Mouse (Mus musculus): ENCODE results near the gene Atp6ap1l. TPM values are rescaled to one million over a fixed set of nuclear protein-coding genes. Genes with fewer than 3 reads are reported as not detected.

Gene Atp6ap1l
- total RNA-seq, 2 experiments from 2014 or later: 29.9 to 31.8 TPM

DNA sequence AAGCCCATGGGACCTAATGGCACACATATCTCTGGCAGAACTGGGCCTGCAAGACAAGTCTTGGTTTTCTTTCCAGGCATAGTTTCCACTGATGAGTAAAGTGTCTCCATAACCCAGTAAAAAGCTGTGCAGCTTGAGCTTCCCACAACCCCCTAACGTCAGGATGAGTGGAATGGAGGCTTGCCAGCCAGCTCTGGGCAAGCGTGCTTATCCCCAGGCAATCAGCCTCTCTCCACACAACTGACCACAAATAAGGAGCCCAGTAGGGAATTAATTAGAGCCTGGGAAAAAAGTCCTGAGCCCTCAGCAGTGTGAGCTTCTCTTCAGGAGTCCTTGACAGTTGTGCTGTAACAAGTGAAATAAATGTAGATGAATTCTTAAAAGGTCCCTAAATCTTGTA is 9.1 kb downstream of the Atp6ap1l start:
- intact Hi-C loops (cut with DNase I): no loop called here
- DNase-seq (ENCODE audit: low spot score in 2 of 2): peak; percentile 26 to 62

DNA sequence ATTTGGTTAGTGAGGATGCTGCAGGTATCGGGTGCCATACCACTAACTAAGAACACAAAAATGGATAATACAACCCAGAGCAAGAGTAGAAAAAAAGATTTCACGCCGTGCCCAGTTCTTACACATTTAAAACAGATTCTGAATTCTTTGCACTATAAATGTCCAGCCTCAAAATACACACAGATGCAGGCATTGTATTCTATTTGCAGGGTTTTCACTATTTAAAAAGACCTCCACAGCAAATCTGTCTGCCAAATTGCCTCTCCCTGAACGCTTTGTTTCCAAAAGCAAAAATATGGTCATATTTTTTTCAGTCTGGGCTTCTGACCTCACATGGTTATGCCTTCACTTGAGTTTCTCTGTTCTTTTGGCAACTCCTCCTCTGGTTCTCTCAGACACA is 10.3 kb downstream of the Atp6ap1l start:
- intact Hi-C loops (cut with DNase I): no loop called here
- DNase-seq (ENCODE audit: low spot score in 2 of 2): no peak

DNA sequence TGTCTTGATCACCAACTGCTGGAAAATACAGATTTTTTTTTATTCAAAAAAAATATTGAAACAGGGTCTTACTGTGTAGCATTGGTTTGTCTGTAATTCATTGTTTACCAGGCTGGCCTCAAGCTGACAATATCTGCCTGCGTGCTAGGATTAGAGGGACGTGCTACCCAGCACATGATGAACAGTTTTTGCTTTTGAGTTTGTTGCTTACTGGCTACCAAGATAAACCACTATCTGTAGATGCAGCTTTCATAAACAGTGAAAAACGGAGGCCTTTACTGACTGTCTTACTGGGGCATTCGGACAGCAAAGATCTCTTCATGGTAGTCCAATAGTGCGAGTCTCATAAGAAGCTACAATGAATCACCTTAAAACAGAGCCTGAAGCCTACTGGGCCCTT is 15.0 kb downstream of the Atp6ap1l start:
- DNase-seq (ENCODE audit: low spot score in 2 of 2): no peak

DNA sequence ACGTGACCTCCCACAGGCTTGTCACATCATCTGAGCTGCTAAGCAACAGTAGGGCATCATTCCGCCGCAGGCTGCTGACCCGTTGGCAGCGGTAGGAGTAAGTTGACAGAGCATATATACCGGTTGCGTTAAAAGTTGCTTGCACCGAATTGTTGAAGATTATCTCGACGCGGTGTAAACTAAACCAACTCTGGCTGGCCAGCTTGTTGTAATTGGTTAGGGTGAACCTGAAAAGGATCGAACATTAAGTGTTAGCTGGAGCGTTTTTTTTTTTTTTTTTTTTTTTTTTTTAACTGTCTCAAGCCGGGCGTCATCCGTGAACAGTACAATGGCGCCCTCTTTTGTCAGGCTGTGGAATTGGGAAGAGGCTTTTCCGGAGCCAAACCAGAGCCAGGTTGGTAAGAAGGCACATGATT is 18.6 kb downstream of the Atp6ap1l start:
- DNase-seq (ENCODE audit: low spot score in 2 of 2): peak; percentile 89
- intact Hi-C loops (cut with DNase I): loop anchor here (5.0 to 10.0 kb wide), 2 partner anchors 1222 to 1339 kb away; no protein-coding TSS in a partner anchor

More for the DNA sequence above, 15.0 kb downstream of the Atp6ap1l start:
- intact Hi-C loops (cut with DNase I): no loop called here

DNA sequence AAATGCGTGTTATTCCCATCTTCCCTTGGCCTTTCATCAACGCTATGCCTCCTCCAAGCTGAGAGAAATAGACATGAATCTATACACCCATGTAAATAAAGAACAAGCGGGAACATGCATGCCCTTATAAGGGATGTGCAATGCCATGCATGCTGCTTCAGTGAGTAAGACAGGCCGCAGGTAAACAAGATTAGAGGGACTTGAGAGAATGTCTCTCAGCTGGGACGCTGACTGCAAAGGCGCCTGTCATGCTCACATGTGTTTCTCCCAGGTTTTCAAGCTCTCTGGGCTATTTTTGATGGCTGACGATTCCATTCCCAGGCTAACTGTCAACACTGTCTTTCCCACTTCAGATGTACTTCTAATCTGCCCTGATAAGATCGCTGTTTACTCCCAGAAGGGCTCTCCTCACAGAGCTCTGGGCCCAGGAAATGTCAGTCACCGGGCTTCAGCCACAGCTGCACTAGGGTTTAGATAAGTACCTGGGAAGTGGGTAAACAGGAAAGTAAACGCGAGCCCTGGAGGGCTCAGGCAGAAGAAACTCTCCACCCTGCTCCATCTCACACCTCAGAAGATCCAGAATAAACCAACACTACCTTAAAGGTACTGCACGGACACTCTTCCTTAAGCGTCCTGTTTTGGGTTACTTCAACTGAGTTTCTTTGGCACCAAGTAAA is 19.2 kb downstream of the Atp6ap1l start:
- intact Hi-C loops (cut with DNase I): loop anchor here (5.0 to 10.0 kb wide), 2 partner anchors 1221 to 1339 kb away; no protein-coding TSS in a partner anchor

DNA sequence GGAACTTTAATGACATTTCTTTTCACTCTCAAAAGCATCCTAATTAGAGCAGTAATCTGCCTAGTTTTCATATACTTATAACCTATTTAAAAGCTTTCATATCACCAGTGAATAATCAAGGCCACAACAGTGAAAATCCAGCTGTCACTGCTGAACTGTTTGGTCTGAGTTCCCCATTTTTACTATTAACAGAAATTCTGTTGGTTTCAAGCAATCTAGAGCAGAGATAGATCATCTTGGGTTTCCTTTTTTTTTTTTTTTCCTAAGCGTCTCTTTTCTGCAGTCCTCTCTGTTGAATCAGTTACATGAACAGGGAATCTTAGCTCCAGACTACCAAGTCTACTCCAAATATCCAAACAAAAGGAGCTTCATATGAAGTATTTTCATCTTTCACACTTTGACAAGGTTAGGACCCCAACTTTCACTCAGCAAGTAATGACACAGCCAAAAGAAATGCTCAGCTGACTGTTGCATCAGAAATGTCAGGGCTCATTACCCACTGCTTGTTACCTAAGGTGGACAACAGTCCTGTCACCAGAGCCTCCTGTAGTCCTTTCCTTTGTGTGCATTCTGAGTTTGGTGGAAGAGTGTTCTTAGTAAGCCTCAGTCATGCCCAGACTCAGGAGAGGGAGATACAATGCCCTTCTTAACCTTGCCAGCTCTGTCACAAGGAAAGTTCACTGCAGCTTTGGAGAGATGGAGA is 23.3 kb downstream of the Atp6ap1l start:
- intact Hi-C loops (cut with DNase I): loop anchor here (10.0 kb wide), 1 partner anchor 1217 kb away; no protein-coding TSS in a partner anchor
- DNase-seq (ENCODE audit: low spot score in 2 of 2): no peak

More for the DNA sequence above, 19.2 kb downstream of the Atp6ap1l start:
- DNase-seq (ENCODE audit: low spot score in 2 of 2): no peak

DNA sequence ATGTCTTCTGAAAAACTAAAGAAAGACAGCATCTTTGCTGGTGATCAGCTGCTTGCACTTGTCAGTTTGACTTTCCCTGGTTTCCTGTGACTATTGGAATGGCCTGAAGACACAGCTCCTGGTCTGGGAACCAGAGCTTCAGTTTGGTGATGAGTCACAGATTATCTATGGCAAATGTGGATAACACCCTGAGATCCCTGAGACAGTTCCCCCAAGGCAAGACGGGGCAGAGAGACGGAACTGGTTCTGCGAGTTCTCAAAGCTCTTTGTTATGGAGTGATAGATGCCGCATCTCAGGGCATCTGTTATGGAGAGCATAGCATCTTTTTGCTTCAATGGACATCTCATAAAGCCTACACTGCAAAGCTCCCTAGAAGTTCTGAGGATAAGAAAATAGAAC is 33.6 kb downstream of the Atp6ap1l start:
- intact Hi-C loops (cut with DNase I): no loop called here
- DNase-seq (ENCODE audit: low spot score in 2 of 2): no peak

DNA sequence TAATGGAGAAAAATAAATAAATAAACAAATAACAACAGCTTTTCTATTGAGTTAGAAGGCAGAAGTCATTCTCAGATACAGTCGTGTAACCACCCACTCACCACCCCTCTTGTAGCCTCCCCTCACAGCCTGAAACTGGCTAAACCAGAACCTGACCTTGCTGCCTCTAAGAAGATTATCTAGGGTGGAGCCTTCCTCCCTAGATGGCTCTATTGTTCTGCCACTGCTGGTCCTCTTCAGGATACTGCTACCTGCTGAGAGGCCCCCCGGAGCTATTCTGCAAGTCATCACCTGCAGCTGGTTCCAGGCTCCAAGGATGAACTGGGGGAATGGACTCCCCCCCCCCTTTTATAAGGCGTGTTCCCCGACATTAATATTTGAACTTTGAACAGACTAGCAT is 36.0 kb downstream of the Atp6ap1l start:
- no peak for DNase-seq (ENCODE audit: low spot score in 2 of 2)
- intact Hi-C loops (cut with DNase I): no loop called here

DNA sequence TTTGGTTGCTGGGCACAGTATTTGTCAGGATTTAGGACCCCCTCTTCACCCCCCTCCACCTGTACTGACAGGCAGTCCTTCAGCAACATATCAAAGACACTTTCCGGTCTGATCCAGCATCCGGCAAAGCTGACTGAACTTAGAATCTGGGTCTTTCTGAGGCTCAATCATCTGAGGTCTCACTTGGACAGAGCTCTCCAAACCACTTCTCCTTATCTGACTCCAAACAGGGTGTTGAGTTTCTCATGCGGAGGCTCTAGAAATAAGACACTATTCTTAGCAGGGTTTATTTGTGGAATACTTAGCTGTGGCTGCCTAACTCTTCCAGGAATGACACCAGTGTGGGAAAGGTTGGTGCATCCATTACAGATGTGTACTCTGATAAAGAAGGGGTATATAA is 43.0 kb downstream of the Atp6ap1l start:
- no peak for DNase-seq (ENCODE audit: low spot score in 2 of 2)

DNA sequence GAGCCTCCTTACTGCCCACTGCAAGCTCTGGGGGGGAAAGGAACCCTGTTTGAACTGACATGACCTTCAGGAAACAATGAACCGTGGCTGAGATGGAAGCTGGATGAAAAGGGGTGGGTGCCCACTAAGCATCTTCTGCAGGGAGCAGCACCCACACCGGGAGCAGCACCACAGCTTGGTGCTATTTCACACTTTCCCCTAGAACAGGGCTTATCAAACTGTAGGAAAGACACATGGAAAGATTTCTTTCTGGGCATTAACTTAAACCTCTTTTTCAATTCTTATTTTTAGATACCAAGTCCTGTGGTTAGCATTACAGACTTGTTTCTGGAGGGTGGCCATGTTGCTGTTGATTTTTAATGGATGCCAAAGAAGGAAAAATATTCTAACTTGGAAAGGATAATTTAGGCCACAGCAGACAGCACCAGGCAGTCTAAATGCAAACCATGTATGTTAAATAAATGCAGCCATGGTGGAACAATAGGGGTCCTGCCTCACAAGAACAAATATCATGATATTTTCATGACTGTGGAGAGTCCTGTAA is 44.2 kb downstream of the Atp6ap1l start:
- peak; percentile 8 to 10 for DNase-seq (ENCODE audit: low spot score in 2 of 2)
- intact Hi-C loops (cut with DNase I): no loop called here

More for the DNA sequence above, 43.0 kb downstream of the Atp6ap1l start:
- intact Hi-C loops (cut with DNase I): no loop called here

DNA sequence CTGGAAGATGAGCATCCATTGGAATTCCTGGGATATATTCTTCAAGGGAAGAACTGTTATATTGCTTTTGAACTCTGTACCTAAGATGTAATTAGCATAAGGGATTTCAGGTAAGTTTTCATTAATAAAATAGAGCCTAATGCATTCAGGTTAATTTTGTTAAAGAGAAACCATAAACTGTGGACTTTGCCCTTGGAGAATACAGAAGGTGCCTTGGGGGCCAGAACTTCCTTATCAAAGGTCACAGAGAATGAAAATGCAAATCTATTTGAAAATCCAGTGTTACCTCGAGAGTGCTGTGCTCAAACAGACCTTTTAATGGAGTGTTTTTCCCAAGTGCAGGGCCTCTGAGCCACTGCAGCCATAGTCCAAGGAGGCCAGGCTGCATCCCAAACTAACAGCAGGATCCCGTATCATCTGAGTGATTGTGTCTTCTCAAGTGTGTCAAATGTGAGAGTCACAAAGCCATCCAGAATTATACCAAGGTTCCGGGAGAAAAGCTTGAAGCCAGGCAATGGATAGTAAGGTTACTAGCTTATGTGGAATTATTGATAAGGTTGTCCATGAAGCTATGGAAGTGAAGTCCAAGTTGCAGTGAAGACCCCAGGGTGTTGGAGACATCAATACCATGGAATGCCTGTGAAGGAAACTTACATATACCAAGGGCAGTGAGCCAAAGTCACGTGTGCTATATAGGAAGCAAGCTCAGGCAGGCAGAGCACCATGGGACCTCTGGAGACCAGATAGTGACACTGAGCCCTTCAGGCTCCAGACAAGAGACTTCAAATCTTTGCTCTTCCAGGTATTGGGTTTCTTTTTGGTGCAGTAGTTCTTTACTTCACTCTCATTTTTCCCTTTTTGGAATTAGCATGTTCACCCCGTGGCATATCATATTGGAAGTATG is 52.2 kb downstream of the Atp6ap1l start:
- DNase-seq (ENCODE audit: low spot score in 2 of 2): no peak

DNA sequence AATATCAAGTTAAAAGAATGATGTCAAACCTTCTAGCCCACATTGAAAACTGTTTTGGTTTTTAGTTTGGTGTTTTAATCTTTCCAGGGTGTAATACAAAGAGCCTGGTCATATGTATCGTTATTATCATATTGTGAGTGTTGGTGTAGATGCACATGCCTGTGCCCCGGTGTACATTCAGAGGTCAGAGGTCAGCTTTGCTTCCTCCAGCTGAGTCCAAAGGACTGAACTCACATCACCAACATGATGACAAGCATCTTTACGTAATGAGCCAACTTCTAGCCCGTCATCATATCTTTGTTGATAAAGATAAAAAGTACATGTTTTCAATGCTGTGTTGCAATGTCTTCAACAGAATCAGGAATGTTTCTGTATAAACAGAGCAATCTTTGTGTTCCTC is 53.4 kb downstream of the Atp6ap1l start:
- intact Hi-C loops (cut with DNase I): loop anchor here (10.0 kb wide), 1 partner anchor 1297 kb away; no protein-coding TSS in a partner anchor
- no peak for DNase-seq (ENCODE audit: low spot score in 2 of 2)

More for the DNA sequence above, 52.2 kb downstream of the Atp6ap1l start:
- intact Hi-C loops (cut with DNase I): loop anchor here (10.0 kb wide), 1 partner anchor 1298 kb away; no protein-coding TSS in a partner anchor

DNA sequence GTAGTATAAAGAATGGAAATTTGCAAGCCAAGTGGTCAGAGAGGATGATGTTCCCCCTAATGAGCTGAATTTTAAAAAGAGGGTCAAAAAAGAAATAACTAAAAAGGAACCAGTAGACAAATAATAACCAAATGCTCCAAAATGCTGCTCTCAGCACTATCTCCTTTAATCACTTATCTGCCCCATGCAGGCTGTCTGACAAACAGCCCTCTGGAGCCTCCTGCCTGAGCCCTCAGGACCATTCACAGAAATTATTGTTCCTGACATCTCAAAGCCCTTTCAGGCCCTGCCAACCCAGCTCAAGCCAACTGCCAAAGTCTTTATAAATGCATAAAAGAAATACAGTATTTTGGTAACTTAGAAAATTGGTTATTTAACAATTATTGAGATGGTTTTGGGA is 61.0 kb downstream of the Atp6ap1l start:
- intact Hi-C loops (cut with DNase I): loop anchor here (5.0 kb wide), 3 partner anchors 1067 to 1177 kb away; partner anchors contain the start of gene Vcan
- no peak for DNase-seq (ENCODE audit: low spot score in 2 of 2)

DNA sequence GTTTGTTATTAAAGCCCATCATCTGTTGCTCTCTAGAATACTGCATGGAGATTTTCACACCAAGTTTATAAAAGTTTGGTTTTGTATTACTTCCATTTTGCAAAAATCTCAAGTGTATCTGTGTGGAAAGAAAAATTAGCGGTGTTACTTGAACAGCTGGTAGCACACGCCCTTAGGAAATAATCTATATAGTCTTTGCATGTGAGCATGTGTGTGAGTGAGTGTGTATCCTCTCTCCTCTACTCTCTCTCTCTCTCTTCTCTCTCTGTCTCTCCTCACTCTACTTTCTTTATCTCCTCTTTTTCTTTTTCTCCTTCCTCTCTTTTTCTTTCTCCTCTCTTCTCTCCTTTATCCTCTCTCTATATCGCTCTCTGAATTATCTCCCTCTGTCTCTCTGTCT is 61.7 kb downstream of the Atp6ap1l start:
- no peak for DNase-seq (ENCODE audit: low spot score in 2 of 2)

DNA sequence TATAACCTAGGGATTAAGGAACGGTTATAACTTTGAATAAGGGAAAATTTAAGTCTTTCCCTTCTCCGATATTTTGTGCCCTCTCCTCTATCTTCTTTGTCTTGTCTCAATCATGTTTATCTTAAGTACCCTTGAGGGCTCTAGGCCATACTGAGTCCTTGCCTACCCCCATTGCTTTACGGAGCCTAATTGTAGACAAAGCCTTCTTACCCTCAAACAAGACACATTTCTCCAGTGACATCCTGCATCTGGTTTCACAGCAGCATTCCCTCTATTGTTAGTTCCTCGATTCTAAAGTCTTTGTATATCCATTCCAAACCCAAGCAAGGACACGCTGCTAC is 64.0 kb downstream of the Atp6ap1l start:
- intact Hi-C loops (cut with DNase I): loop anchor here (5.0 kb wide), 3 partner anchors 1064 to 1174 kb away; partner anchors contain the start of gene Vcan
- no peak for DNase-seq (ENCODE audit: low spot score in 2 of 2)

More for the DNA sequence above, 61.7 kb downstream of the Atp6ap1l start:
- intact Hi-C loops (cut with DNase I): loop anchor here (5.0 kb wide), 3 partner anchors 1066 to 1176 kb away; partner anchors contain the start of gene Vcan

DNA sequence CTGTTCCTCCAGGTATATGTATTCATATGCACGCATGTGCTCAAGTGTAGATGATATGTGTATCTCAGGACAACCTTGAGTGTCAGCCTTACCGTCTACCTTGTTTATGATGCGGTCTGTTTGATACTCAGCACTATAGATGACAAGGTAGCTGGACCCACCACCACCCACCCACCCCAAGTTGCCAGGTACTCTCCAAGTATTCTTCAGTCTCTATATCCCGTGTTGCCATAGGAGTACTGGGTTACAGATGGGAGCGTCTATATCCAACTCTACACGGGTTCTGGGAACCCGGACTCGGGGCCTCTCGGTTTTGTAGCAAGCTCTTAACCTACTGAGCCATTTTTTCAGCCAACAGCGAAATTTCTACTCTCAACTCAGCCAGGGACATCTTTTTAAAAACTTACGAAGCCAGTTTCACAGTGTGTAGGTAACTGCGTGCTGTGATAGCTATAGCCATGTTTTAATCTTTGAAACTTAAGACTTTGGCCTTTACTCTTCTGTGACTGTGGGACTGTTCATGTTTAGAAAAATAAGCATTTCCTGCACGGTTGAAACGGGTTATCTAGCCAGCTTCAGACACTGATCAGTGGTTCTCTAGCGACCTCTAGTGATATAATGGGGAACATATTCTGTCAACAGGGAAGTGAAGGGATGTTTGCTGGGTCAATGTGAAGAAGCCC is 64.5 kb downstream of the Atp6ap1l start:
- DNase-seq (ENCODE audit: low spot score in 2 of 2): peak; percentile 53 to 67

DNA sequence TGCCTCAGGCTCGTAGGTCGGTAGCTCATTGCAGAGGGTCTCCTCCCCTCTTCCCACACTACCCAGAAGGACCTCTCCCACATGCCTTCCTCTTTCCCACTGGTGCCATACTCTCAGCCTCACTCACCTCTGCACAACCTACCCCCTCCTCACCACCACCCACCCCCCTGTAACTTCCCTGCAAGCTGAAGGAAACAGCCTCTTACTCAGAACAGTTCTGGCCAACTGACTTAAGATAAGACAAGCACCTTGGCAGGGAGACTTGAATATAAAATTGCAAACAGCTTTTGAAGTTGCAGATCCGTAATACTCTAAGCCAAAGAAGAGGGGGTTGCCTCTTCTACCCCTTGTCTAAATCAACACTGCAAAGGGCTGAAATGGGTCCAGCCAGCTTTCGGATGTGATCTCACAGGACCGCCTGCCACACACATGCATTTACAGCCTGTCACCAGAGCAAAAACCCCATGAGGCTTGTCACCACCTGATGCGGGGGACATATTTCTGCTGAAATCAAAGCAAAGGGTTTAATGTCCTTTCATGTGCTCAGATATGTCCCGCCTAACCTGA is 71.4 kb downstream of the Atp6ap1l start:
- intact Hi-C loops (cut with DNase I): no loop called here
- no peak for DNase-seq (ENCODE audit: low spot score in 2 of 2)

More for the DNA sequence above, 64.5 kb downstream of the Atp6ap1l start:
- intact Hi-C loops (cut with DNase I): loop anchor here (5.0 kb wide), 3 partner anchors 1063 to 1173 kb away; partner anchors contain the start of gene Vcan

Measured in left cerebral cortex, postnatal 14 days (tissue).